Mouse (Mus musculus) neural tube, embryonic 14.5 days (tissue): ENCODE results near the gene Gse1. TPM values are rescaled to one million over a fixed set of nuclear protein-coding genes. Genes with fewer than 3 reads are reported as not detected.

Source experiments
- ATAC-seq: fragments of 200-750 bp; cut with Nextera tagmentation; 2 replicates; pipeline ENCODE4 v1.8.0; 2017; ENCODE audit warnings: low read depth, mild to moderate bottlenecking, moderate TSS enrichment, moderate library complexity
- H3K27ac ChIP-seq: fragments of 300-500 bp; sonication (generic); 2 replicates; pipeline ENCODE4 v1.5.1; 2014; ENCODE audit warnings: low read depth, mild to moderate bottlenecking, control low read depth, low read length, moderate library complexity, mixed read lengths
- H3K27me3 ChIP-seq: fragments of 300-500 bp; sonication (generic); 2 replicates; pipeline ENCODE4 v1.6.1; 2014; ENCODE audit warnings: low read length; ENCODE audit not compliant: control insufficient read depth, insufficient read depth
- H3K36me3 ChIP-seq: fragments of 300-500 bp; sonication (generic); 2 replicates; pipeline ENCODE4 v1.6.1; 2014; ENCODE audit warnings: low read length, mixed read lengths; ENCODE audit not compliant: control insufficient read depth, insufficient read depth
- H3K4me1 ChIP-seq: fragments of 300-500 bp; sonication (generic); 2 replicates; pipeline ENCODE4 v1.6.1; 2014; ENCODE audit warnings: low read length; ENCODE audit not compliant: control insufficient read depth, insufficient read depth
- H3K4me2 ChIP-seq: fragments of 300-500 bp; sonication (generic); 2 replicates; pipeline ENCODE4 v1.6.1; 2014; ENCODE audit warnings: mild to moderate bottlenecking, low read depth, low read length, control low read depth
- H3K4me3 ChIP-seq: fragments of 300-500 bp; sonication (generic); 2 replicates; pipeline ENCODE4 v1.5.1; 2014; ENCODE audit warnings: low read depth, low read length, control low read depth, mixed read lengths
- H3K9ac ChIP-seq: fragments of 300-500 bp; sonication (generic); replicated peaks from 2 replicates; pipeline ENCODE4 v1.6.1; 2014; ENCODE audit warnings: low read depth, mild to moderate bottlenecking, control low read depth, low read length, mixed read lengths
- H3K9me3 ChIP-seq: fragments of 300-500 bp; sonication (generic); 2 replicates; pipeline ENCODE4 v1.6.1; 2016; ENCODE audit warnings: low read length; ENCODE audit not compliant: control insufficient read depth
- WGBS: fragments of 180-500 bp; shearing (Covaris S2); extraction: QIAGEN DNeasy Blood & Tissue Kit; methylation state at CpG from one replicate; pipeline ENCODE4 v1.1.7; 2014; 5-methylcytosine and 5-hydroxymethylcytosine counted together
- polyA plus RNA-seq: library from polyadenylated mRNA; unstranded; fragments of >200 nt; fragmentation: Nextera tagmentation; extraction: Ambion mirVana; gene quantifications from 2 replicates; pipeline ENCODE4 v1.2.1, GENCODE M21; 2014

Gse1 gene
- polyA plus RNA-seq, 1 experiment from 2014 or later, result 23.3 TPM

DNA sequence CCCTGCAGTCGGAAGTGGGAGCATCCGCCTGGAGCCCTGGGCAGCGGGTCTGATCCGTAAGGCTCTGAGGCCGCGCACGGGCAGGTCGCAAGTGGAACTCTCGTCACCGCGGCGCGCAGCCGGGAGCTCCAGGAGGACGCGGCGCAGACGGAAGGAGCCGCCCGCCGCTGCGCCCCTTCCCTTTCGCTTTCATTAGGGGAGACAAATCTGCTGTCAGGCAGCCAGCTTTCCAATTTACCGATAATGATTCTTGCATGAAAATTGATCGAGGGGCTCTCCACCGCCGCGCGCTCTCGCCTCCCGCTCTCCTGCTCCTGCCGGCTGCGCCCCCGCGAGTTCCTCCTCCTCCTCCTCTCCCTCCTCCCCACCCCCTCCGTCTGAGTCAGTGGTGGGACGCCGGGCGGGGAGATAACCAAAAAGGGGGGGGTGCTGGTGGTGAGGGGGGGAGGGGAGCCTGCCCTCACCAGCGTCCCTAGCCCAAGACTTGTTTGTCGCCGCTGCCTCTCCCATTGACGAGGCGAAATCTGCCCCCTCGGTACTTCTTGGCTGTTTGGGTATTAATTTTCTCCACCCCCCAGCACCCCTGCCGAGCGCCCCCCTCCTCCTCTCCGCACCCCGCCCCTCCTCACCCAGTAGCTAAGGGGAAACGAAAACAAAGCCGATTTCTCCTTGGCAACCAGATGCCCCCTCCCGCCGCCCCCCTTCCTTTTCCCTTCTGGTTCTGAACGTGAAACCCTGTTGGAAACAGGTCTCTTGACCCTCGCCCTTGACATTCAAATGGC lies 259.7 kb downstream of the Gse1 start:
- H3K9me3 ChIP-seq, result no peaks in the 10 kb centered on the region
- peak; percentile 34 for ATAC-seq
- H3K9ac ChIP-seq, result peak overlapping the region; percentile 76
- H3K4me3 ChIP-seq, result peak overlapping the region; percentile 57
- no peaks in the 10 kb centered on the region for H3K36me3 ChIP-seq
- under 1% methylated on average over 50 of the region's 55 CpGs for WGBS
- H3K27me3 ChIP-seq, result no peaks in the 10 kb centered on the region
- peaks cover 63% of the 10 kb centered on the region for H3K4me1 ChIP-seq
- peak overlapping the region; percentile 99 for H3K27ac ChIP-seq
- peak overlapping the region; percentile 94 for H3K4me2 ChIP-seq

DNA sequence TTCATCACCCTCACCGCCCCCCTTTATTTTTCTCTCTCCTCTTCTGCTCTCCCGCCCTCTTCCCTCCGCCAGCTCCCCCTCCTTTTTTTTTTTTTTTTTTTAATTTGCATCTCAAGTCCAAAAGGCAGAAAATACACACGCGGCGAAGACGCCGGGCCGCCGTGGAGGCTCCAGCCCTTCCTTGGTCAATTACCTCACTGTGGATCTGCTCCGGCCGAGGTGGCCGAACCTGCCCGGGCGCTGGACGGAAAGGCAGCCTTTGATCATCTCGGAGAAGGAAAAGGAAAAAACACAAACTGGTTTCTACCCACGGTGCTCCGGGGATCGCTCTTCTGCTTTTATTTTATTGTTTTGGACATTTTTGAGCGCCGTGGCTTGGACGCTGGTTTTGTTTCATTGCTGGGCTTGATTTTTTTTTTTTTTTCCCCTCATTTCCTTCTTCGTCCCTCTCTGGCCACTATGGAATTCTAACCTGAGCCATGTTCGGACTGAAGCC lies 260.4 kb downstream of the Gse1 start:
- H3K36me3 ChIP-seq, result no peaks in the 10 kb centered on the region
- no peak for ATAC-seq
- H3K27ac ChIP-seq, result peak overlapping the region; percentile 99
- H3K4me3 ChIP-seq, result peak overlapping the region; percentile 57
- under 1% methylated on average over 25 of the region's 25 CpGs for WGBS
- H3K27me3 ChIP-seq, result no peaks in the 10 kb centered on the region
- H3K9ac ChIP-seq, result peak overlapping the region; percentile 76
- H3K9me3 ChIP-seq, result no peaks in the 10 kb centered on the region
- peaks cover 68% of the 10 kb centered on the region for H3K4me1 ChIP-seq
- H3K4me2 ChIP-seq, result peak overlapping the region; percentile 94

DNA sequence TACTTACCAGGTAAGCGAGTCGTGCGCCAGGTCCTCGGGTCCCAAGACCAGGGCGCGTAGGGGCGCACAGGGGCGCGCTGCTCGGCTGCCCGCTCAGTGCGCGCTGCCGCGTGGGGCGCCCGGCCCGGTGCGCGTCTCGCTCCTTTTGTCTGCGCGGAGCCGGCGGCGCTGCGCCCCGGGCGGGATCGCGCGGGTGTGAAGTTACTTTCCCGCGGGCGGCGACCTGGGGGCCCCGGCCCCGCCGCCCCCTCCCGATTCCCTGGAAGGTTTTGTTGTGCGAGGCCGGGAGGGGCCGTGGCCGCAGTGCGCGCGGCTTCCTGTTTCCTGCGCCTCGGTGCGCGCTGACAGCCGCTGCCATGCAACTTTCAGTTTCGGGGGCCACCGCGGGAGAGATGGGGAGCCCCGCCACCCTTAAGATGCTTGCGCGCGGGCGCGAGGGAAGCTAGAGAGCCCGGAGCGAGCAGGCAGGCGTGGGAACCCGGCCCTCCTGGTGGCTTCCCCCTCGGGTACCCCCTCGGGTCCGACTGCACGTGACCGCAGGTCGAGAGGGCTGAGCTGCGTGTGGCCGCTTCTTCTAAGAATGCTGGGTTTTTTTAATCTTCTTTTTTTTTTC lies 261.0 kb downstream of the Gse1 start:
- Histone ChIP-seq H3K9me3 (no peaks in the 10 kb centered on the region), H3K27ac (peak overlapping the region; percentile 99), H3K9ac (peak overlapping the region; percentile 76), H3K36me3 (no peaks in the 10 kb centered on the region), H3K4me2 (peak overlapping the region; percentile 94), H3K4me1 (peaks cover 69% of the 10 kb centered on the region), H3K4me3 (peak overlapping the region; percentile 57), H3K27me3 (no peaks in the 10 kb centered on the region)
- no peak for ATAC-seq
- WGBS, result under 1% methylated on average over 73 of the region's 73 CpGs

DNA sequence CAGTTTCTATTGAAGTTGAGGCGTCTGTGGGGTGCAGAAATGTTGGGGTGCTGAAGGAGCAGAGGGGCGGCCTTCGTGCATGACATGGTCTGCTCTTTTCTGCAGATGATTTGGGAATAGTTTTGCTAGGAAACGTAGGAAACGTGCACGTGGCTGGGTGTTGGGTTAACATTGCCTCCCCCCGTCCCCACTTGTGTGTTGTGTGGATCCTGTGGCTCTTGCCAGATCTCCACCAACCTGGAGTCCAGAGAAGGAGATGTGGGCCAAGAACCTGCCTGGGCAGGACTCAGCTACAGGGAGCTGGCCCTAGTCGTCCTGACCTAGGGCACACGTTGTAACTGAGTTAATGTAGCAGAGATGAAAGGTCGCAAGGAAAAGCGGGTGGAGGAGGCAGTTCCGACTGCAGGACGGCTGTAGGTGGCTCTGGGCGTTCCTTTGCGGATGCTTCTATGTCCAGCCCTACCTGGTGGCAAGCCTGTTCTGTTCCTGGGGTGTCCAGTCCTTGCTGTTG lies 261.6 kb downstream of the Gse1 start:
- Histone ChIP-seq H3K27ac (peak overlapping the region; percentile 99), H3K9me3 (no peaks in the 10 kb centered on the region), H3K4me1 (peaks cover 69% of the 10 kb centered on the region), H3K36me3 (no peaks in the 10 kb centered on the region), H3K4me3 (peak overlapping the region; percentile 57), H3K9ac (peak overlapping the region; percentile 76), H3K27me3 (no peaks in the 10 kb centered on the region), H3K4me2 (peak overlapping the region; percentile 94)
- ATAC-seq, result no peak
- 4% methylated on average over 15 of the region's 15 CpGs for WGBS

DNA sequence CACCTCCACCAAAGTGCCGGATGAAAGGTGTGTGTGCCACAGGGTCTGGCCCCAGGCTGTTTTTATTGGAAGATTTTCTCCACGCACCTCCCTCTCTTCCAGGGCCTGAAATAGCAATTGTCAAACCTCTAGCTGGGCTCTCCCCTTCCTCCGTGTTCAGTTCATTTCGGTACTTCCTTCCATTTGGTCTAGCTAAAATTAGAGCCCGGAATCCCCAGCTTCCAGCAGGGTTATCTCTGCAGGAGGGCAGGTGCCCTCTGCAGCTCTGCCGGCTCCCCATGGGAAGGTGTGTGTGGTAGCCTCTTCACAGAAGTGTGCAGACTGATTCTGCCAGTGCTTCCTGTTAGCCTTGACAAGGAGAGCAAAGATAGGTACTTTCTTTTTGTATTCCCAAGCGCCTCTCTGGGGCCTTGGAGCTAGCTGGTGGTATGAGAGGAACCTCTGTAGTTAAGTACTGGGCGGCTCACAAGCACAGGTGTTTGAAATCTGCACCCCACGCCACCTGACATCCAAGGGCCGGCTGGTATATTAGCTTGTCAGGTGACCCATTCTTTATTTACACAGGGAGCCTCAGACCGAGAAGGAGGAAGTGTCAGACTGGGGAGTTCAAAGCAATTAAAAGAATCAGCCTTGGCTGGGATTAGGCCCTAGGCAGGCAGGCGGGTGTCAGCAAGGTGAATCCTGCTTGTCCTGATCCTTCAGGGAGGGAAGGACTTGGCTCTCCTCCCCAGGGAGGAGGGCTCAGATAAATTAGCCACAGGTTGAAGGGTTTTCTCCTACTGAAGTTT lies 262.3 kb downstream of the Gse1 start:
- peak overlapping the region; percentile 57 for H3K4me3 ChIP-seq
- 0 out of 2 replicates have a peak overlapping the region, but pooled peaks have one; percentile 17 for H3K27ac ChIP-seq
- no peaks in the 10 kb centered on the region for H3K36me3 ChIP-seq
- H3K9me3 ChIP-seq, result no peaks in the 10 kb centered on the region
- H3K4me1 ChIP-seq, result peaks cover 69% of the 10 kb centered on the region
- H3K4me2 ChIP-seq, result peak overlapping the region; percentile 94
- peak overlapping the region; percentile 76 for H3K9ac ChIP-seq
- WGBS, result 9% methylated on average over 12 of the region's 12 CpGs
- H3K27me3 ChIP-seq, result no peaks in the 10 kb centered on the region
- ATAC-seq, result no peak

DNA sequence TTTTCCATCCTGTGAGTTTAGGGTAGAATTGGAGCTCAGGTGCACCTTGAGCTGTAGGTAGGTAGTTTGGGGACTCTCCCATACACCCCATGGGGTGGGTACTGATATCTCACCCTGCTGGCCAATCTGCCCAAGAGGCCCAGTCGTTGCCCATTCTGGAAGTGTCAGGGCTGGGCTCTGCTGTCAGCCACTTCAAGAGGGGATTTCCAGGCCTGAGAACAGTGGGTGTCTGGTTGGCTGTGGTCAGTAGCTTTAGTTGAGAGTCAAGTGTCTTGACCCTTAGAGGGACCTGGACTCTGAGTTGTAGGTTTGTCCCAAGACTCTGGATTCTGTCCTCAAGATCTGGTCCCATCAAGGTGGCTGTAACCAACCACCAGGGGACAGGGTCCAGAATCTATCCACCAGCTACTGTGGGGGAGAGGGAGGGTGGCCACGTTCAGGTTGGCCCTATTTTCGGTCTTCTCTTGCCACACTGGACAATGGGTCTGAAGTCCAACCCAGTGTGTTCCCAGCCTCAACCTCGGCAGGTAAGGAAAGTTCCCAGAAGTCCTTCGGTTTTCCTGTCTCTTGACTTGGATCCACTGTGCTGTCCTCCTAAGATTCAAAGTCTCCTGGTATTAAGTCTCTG lies 263.0 kb downstream of the Gse1 start:
- Histone ChIP-seq H3K4me1 (peaks cover 63% of the 10 kb centered on the region), H3K9ac (peak overlapping the region; percentile 76; the same call in 1 of the 2 replicates), H3K9me3 (no peaks in the 10 kb centered on the region), H3K27me3 (no peaks in the 10 kb centered on the region), H3K27ac (no peak overlapping the region), H3K4me3 (peak overlapping the region; percentile 57), H3K4me2 (peak overlapping the region; percentile 94), H3K36me3 (no peaks in the 10 kb centered on the region)
- no peak for ATAC-seq
- WGBS, result 56% methylated on average over 5 of the region's 5 CpGs

DNA sequence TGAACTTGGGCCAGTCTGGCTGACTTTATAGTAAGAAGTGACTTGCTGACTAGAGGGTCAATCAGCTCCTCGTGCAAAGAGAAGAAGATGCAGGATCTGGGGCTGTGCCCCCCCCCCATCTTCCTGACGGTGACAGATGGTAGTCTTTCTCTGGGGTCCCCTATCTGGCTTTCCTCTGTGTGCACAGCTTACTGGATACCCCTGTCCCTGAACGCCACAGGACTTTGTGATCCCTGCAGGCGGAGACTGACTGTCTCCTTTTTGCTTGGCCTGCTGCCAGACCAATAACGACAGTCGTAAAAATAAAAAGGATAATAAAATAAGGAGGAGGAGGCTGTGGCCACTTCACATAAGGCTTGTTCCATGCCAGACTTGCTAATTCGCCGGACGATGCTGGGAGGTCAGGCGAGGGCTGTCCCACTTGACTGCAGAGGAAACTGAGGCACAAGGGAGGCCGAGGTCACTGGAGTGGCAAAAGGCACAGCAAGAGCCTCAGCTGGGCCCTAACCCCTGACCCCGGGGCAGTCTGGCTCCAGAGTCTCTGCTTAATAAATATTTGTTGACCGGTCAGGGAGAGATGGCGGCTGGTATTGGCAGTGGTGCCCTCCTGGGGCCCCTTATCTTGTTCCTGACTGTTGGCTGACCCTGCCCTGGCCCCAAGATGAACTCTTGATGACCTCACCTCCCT lies 264.1 kb downstream of the Gse1 start:
- H3K9me3 ChIP-seq, result no peaks in the 10 kb centered on the region
- no peaks in the 10 kb centered on the region for H3K27me3 ChIP-seq
- ATAC-seq, result no peak
- H3K9ac ChIP-seq, result 0 out of 2 replicates have a peak overlapping the region, but pooled peaks have one; percentile 16
- no peaks in the 10 kb centered on the region for H3K36me3 ChIP-seq
- peak overlapping the region; percentile 94 for H3K4me2 ChIP-seq
- peak overlapping the region; percentile 28; the same call in 1 of the 2 replicates for H3K27ac ChIP-seq
- WGBS, result 5% methylated on average over 14 of the region's 14 CpGs
- peaks cover 66% of the 10 kb centered on the region for H3K4me1 ChIP-seq
- H3K4me3 ChIP-seq, result peak overlapping the region; percentile 22

DNA sequence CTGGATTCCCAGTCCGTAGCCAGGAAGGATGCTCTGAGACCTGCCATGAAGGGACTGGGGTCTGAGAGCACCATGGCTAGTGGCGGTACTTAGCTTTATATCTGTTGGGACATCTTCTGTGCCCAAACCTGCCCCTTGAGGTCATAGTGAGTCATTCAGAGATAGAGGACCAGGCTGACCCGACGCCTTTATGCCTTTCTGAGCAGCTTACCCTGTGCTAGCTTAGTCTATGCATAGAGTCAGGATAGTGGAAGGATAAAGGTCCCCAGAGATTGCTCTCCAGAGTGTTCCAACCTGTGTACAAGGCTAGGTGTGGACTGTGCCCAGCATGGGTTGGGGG lies 264.6 kb downstream of the Gse1 start:
- Histone ChIP-seq H3K9me3 (no peaks in the 10 kb centered on the region), H3K36me3 (no peaks in the 10 kb centered on the region), H3K4me3 (peak overlapping the region; percentile 22), H3K4me1 (peaks cover 69% of the 10 kb centered on the region), H3K27me3 (no peaks in the 10 kb centered on the region), H3K27ac (peak overlapping the region; percentile 28; the same call in 1 of the 2 replicates), H3K9ac (0 out of 2 replicates have a peak overlapping the region, but pooled peaks have one; percentile 16), H3K4me2 (peak overlapping the region; percentile 94)
- no peak for ATAC-seq
- 29% methylated on average over 4 of the region's 4 CpGs for WGBS
